Mouse (Mus musculus) kidney, adult 2 months (tissue): ENCODE measurements at regions not wholly inside any gene's neighbourhood (a gene's known extent, or its start where the extent isn't known, plus 50 kb on each side); places are given as distances from the start of the nearest gene placed in this dataset.

Experiments used
- DNase-seq: peaks from one replicate; pipeline ENCODE4 v3.0.0; 2021
- H3K27ac ChIP-seq: fragments of 200-500 bp; 2 replicates; pipeline ENCODE4 v1.5.1; 2012; ENCODE audit warnings: low read depth, low read length, control low read depth, inconsistent platforms; ENCODE audit not compliant: insufficient read depth
- H3K27me3 ChIP-seq: fragments of 200-500 bp; replicated peaks from 2 replicates; pipeline ENCODE4 v1.6.1; 2012; ENCODE audit warnings: mild to moderate bottlenecking, moderate library complexity, low read length, inconsistent platforms; ENCODE audit not compliant: control insufficient read depth, insufficient read depth
- H3K36me3 ChIP-seq: fragments of 200-500 bp; 2 replicates; pipeline ENCODE4 v1.6.1; 2012; ENCODE audit warnings: mild to moderate bottlenecking, moderate library complexity, low read length, inconsistent platforms; ENCODE audit not compliant: control insufficient read depth, insufficient read depth
- H3K4me1 ChIP-seq: fragments of 200-500 bp; 2 replicates; pipeline ENCODE4 v1.6.1; 2011; ENCODE audit warnings: low read length; ENCODE audit not compliant: control insufficient read depth, insufficient read depth
- H3K4me3 ChIP-seq: fragments of 200-500 bp; 2 replicates; pipeline ENCODE4 v1.5.1; 2011; ENCODE audit warnings: mild to moderate bottlenecking, low read depth, low read length, control low read depth; ENCODE audit not compliant: insufficient read depth
- CTCF ChIP-seq: fragments of 200-500 bp; conservative IDR thresholded peaks from 2 replicates; pipeline ENCODE4 v1.5.1; 2011; ENCODE audit warnings: low read depth, mild to moderate bottlenecking, control low read depth, low read length, moderate library complexity, mixed read lengths; ENCODE audit not compliant: insufficient read depth, insufficient read length
- POLR2A ChIP-seq: fragments of 200-500 bp; IDR thresholded peaks from one replicate; pipeline ENCODE4 v1.6.1; 2011; ENCODE audit warnings: low read depth, low read length, control low read depth
- WGBS: fragments of 180-500 bp; shearing (Covaris S2); methylation state at CpG from one replicate; pipeline ENCODE4 v1.1.7; 2018; 5-methylcytosine and 5-hydroxymethylcytosine counted together

DNA sequence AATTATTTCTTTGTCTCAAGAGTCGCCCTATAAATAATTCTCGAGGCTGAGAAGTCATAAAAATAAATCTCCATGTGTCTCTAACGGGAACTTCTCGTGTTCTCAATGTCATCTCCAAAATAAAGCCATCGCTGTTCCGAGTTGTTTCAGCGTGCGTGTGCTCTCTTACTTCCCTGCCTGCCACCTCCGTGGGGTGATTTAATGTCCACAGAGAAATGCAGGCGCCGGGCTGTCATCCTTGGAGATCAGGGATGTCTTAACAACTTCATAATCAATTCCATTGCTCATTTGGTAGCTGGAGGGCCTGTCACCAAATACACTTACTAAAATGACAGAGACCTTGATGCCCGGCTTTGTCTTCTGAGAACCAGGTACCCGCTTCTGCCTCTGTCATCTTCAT lies 161.8 kb downstream of the Pmp22 start:
- WGBS, result 70% methylated on average over 13 of the region's 13 CpGs
- H3K27ac ChIP-seq, result no peak overlapping the region
- DNase-seq, result no peak

DNA sequence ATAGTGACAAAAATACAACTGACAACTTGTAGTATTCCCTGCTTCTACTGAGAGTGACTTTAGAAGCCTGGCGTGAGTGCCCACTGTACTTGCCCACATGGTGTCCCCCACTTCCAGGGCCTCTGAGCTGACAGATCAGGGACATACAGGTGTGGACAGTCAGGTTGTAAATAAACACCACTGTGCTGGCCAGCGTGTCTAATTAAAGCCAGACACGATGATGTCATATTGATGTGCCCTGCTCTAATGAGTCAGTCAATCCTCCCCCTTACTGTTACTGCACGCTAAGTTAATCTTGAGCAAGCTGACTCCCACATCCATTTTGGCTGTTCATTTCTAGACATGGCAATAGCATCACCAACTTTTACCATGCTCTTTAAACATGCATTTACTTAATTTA lies 164.7 kb downstream of the Pmp22 start:
- TF ChIP-seq POLR2A, result no peak
- Histone ChIP-seq H3K27ac (no peak overlapping the region), H3K36me3 (no peaks in the 10 kb centered on the region), H3K4me3 (no peak overlapping the region), H3K4me1 (no peaks in the 10 kb centered on the region), H3K27me3 (no peaks in the 10 kb centered on the region)
- no peak for DNase-seq
- WGBS, result 67% methylated on average over 4 of the region's 4 CpGs

More for the DNA sequence above, 161.8 kb downstream of the Pmp22 start:
- Histone ChIP-seq H3K4me1 (peaks cover 13% of the 10 kb centered on the region), H3K27me3 (no peaks in the 10 kb centered on the region), H3K4me3 (no peak overlapping the region), H3K36me3 (no peaks in the 10 kb centered on the region)
- no peak for TF ChIP-seq POLR2A

GRCm38 (mm10) chr11:63294476-63294875 lies 165.7 kb downstream of the Pmp22 start:
- H3K36me3 ChIP-seq, result no peaks in the 10 kb centered on the region
- H3K4me3 ChIP-seq, result no peak overlapping the region
- H3K27ac ChIP-seq, result no peak overlapping the region
- 91% methylated on average over 3 of the region's 3 CpGs for WGBS
- H3K4me1 ChIP-seq, result no peaks in the 10 kb centered on the region
- no peaks in the 10 kb centered on the region for H3K27me3 ChIP-seq
- no peak for DNase-seq
- TF ChIP-seq POLR2A, result no peak
- TF ChIP-seq CTCF, result no peak

GRCm38 (mm10) chr11:63296476-63296875 lies 167.7 kb downstream of the Pmp22 start:
- peak; percentile 80 for DNase-seq

DNA sequence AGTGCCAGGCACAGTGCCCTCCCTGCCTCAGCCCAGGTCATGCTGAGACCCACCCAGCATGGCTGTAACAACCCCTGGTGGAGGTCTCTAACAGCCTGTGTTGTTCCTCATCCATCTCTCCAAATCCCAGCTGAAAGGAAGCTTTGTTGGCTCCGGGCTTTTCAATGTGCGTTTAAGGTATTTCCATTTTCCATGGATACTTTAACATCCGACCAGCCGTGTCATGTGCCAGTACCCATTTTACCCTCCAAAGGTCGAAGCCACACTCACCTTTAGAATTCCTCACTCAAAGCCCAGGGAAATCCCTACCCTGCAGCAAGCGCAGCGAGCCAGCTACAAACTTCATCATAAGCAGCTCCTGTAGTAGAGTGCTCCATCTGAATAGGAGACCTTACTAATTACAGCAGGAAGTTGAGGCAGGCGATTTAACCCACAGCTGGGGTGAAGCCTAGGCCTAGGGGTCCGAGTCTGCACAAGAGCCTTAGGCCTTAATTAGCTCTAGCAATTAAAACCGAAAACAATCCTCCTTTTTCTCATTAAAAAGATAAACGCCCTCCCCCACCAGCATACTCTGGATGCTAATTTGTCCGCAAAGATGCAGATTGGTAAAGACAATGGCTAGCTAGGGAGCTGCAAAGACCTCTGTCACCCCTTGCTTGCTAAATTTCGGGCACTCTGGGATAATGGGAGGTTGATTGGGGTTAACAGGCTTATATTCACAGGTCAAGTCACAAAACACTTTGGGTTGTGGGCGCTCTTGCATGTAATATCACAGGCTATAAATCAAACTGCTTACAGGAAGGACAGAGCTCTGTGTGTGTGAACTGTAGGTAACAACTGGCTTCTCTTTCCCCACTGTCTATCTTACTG lies 171.2 kb downstream of the Pmp22 start:
- 49% methylated on average over 14 of the region's 14 CpGs for WGBS
- no peak for TF ChIP-seq CTCF
- TF ChIP-seq POLR2A, result no peak
- no peaks in the 10 kb centered on the region for H3K4me1 ChIP-seq
- no peaks in the 10 kb centered on the region for H3K36me3 ChIP-seq
- H3K4me3 ChIP-seq, result no peak overlapping the region
- H3K27ac ChIP-seq, result no peak overlapping the region
- no peaks in the 10 kb centered on the region for H3K27me3 ChIP-seq
- peak; percentile 5 for DNase-seq

More at GRCm38 (mm10) chr11:63296476-63296875, 167.7 kb downstream of the Pmp22 start:
- Histone ChIP-seq H3K27me3 (no peaks in the 10 kb centered on the region), H3K36me3 (no peaks in the 10 kb centered on the region), H3K27ac (no peak overlapping the region), H3K4me1 (no peaks in the 10 kb centered on the region), H3K4me3 (no peak overlapping the region)
- TF ChIP-seq POLR2A (no peak), CTCF (no peak)
- 50% methylated on average over 3 of the region's 3 CpGs for whole genome bisulfite sequencing

DNA sequence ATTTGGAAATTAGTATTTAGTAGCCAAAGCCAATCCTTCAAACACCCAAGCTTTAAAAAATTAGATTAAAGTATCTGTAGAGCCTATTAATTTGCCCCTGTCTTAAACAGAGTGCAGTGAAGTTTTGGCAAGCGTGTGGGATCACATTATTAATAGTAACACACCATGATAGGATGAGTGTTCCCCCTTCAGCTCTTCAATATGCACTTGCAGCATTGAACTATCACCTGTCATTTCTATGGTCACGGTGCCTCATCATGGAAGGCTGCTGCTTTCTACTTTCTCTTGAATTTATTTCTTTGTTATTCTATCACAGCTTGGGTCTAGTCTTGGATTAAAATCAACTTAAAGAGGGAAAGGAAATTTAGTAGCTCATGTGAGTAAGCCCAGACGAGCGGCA lies 196.4 kb downstream of the Pmp22 start:
- Histone ChIP-seq H3K27me3 (no peaks in the 10 kb centered on the region), H3K27ac (no peak overlapping the region), H3K4me1 (no peaks in the 10 kb centered on the region), H3K36me3 (no peaks in the 10 kb centered on the region), H3K4me3 (no peak overlapping the region)
- TF ChIP-seq POLR2A (no peak), CTCF (no peak)
- no peak for DNase-seq
- WGBS, result 84% methylated on average over 4 of the region's 4 CpGs

DNA sequence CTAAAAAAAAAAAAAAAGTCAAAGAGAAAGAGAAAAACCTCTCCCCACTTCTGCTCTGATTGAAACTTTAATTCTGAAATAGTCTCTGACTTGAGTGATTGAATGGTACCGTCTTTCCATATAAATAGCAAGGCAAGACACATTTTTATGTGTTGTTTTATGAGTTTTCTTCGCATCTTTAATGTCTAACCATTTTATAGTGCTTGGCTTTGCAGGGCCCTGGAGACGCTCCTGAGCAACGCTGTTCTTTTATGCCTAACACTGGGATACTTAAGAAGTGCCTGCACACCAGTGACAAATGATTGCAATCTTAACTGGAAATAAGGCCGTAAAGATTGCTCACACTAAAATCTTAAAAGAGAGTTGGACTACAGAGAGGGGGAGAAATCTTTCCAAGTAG lies 198.1 kb downstream of the Pmp22 start:
- DNase-seq, result no peak
- H3K27me3 ChIP-seq, result no peaks in the 10 kb centered on the region
- no peaks in the 10 kb centered on the region for H3K36me3 ChIP-seq
- H3K4me3 ChIP-seq, result no peak overlapping the region
- H3K27ac ChIP-seq, result no peak overlapping the region
- no peak for TF ChIP-seq CTCF
- no peak for TF ChIP-seq POLR2A
- 65% methylated on average over 5 of the region's 5 CpGs for WGBS
- no peaks in the 10 kb centered on the region for H3K4me1 ChIP-seq

DNA sequence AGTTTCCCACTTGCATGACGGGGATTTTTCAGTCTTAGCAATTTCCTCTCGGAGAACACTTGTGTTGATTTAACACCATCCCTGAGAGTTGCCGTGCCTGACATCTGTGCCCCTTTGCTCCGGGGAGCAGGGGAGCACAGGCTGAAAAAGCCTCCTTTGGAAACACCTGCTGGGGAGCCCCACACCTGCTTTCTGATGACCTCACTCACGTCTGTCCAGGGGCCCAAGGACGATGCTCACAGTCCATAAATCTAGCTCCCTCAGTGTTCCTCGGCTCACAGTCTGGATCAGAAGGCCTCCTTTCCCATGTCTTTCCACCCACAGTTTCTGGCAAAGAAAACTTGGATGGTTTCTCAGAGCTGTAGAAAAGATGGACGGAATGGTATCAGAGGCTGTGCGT lies 208.7 kb downstream of the Pmp22 start:
- TF ChIP-seq CTCF, result no peak
- no peak for TF ChIP-seq POLR2A
- no peaks in the 10 kb centered on the region for H3K27me3 ChIP-seq
- no peak overlapping the region for H3K4me3 ChIP-seq
- no peak overlapping the region for H3K27ac ChIP-seq
- H3K36me3 ChIP-seq, result no peaks in the 10 kb centered on the region
- 53% methylated on average over 9 of the region's 9 CpGs for WGBS
- no peak for DNase-seq
- no peaks in the 10 kb centered on the region for H3K4me1 ChIP-seq
